Mouse (Mus musculus) intestine, embryonic 14.5 days (tissue): Measurements from ENCODE around the gene Ptgdr2. TPM values are rescaled to one million over a fixed set of nuclear protein-coding genes. Genes with fewer than 3 reads are reported as not detected.

Experiments used
- ATAC-seq: fragments of 200-750 bp; cut with Nextera tagmentation; replicated peaks from 2 replicates; pipeline ENCODE4 v1.8.0; 2017; ENCODE audit warnings: low read depth, moderate number of reproducible peaks, moderate TSS enrichment, moderate library complexity; ENCODE audit not compliant: low FRiP score, low TSS enrichment
- DNase-seq: peaks from one replicate; pipeline ENCODE4 v3.0.0-alpha.2; 2018; ENCODE audit warnings: low spot score
- H3K27ac ChIP-seq: fragments of 300-500 bp; sonication (generic); 2 replicates; pipeline ENCODE4 v1.5.1; 2014; ENCODE audit warnings: low read depth, mild to moderate bottlenecking, control low read depth
- H3K27me3 ChIP-seq: fragments of 300-500 bp; sonication (generic); replicated peaks from 2 replicates; pipeline ENCODE4 v1.6.1; 2014; ENCODE audit warnings: low read length, control low read depth; ENCODE audit not compliant: control insufficient read depth, insufficient read depth
- H3K36me3 ChIP-seq: fragments of 300-500 bp; sonication (generic); 2 replicates; pipeline ENCODE4 v1.6.1; 2014; ENCODE audit warnings: low read length, control low read depth; ENCODE audit not compliant: control insufficient read depth, insufficient read depth
- H3K4me1 ChIP-seq: fragments of 300-500 bp; sonication (generic); replicated peaks from 2 replicates; pipeline ENCODE4 v1.6.1; 2014; ENCODE audit warnings: low read length, control low read depth, mixed read lengths; ENCODE audit not compliant: control insufficient read depth, insufficient read depth
- H3K4me2 ChIP-seq: fragments of 300-500 bp; sonication (generic); 2 replicates; pipeline ENCODE4 v1.6.1; 2014; ENCODE audit warnings: low read length
- H3K4me3 ChIP-seq: fragments of 300-500 bp; sonication (generic); 2 replicates; pipeline ENCODE4 v1.5.1; 2014; ENCODE audit warnings: low read depth, low read length, control low read depth, mixed read lengths
- H3K9ac ChIP-seq: fragments of 300-500 bp; sonication (generic); 2 replicates; pipeline ENCODE4 v1.6.1; 2014; ENCODE audit warnings: mild to moderate bottlenecking, low read length
- H3K9me3 ChIP-seq: fragments of 300-500 bp; sonication (generic); 2 replicates; pipeline ENCODE4 v1.6.1; 2016; ENCODE audit warnings: low read length, control low read depth; ENCODE audit not compliant: control insufficient read depth
- WGBS: fragments of 180-500 bp; shearing (Covaris S2); extraction: QIAGEN DNeasy Blood & Tissue Kit; methylation state at CpG from one replicate; pipeline ENCODE4 v1.1.7; 2014; 5-methylcytosine and 5-hydroxymethylcytosine counted together
- polyA plus RNA-seq: library from polyadenylated mRNA; unstranded; fragments of >200 nt; fragmentation: Nextera tagmentation; extraction: Ambion mirVana; gene quantifications from 2 replicates; pipeline ENCODE4 v1.2.1, GENCODE M21; 2014

The Ptgdr2 gene
- polyA plus RNA-seq, 1 experiment from 2014 or later, result not detected

- Histone ChIP-seq H3K27ac (no peak overlapping the region), H3K4me1 (peaks cover 8% of the 10 kb centered on the region), H3K4me2 (peak overlapping the region; percentile 77), H3K4me3 (peak overlapping the region; percentile 29), H3K36me3 (peaks cover 35% of the 10 kb centered on the region), H3K9ac (peak overlapping the region; percentile 46), H3K9me3 (no peaks in the 10 kb centered on the region), H3K27me3 (no peaks in the 10 kb centered on the region)
- ATAC-seq (peak; percentile 90), DNase-seq (peak; percentile 85)
- 19% methylated on average over 37 of the region's 37 CpGs for WGBS
These were observed 3.3 kb downstream of the Ptgdr2 start for GRCm38 (mm10) chr19:10940097-10940800.

GRCm38 (mm10) chr19:10940801-10941457 is 4.0 kb downstream of the Ptgdr2 start:
- Histone ChIP-seq H3K9me3 (no peaks in the 10 kb centered on the region), H3K9ac (peak overlapping the region; percentile 46), H3K4me1 (peaks cover 8% of the 10 kb centered on the region), H3K27me3 (no peaks in the 10 kb centered on the region), H3K4me3 (peak overlapping the region; percentile 29), H3K4me2 (peak overlapping the region; percentile 77), H3K27ac (no peak overlapping the region), H3K36me3 (peaks cover 38% of the 10 kb centered on the region)
- WGBS, result 5% methylated on average over 40 of the region's 40 CpGs
- peak; percentile 74 for DNase-seq
- ATAC-seq, result peak; percentile 52

- H3K4me3 ChIP-seq, result no peak overlapping the region
- H3K27ac ChIP-seq, result no peak overlapping the region
- peaks cover 45% of the 10 kb centered on the region for H3K36me3 ChIP-seq
- H3K27me3 ChIP-seq, result no peaks in the 10 kb centered on the region
- peaks cover 25% of the 10 kb centered on the region for H3K4me1 ChIP-seq
- 82% methylated on average over 3 of the region's 3 CpGs for WGBS
- DNase-seq (no peak), ATAC-seq (no peak)
- H3K9ac ChIP-seq, result no peak overlapping the region
- H3K4me2 ChIP-seq, result no peak overlapping the region
- no peaks in the 10 kb centered on the region for H3K9me3 ChIP-seq
These were observed 7.0 kb downstream of the Ptgdr2 start for GRCm38 (mm10) chr19:10943955-10944354.

GRCm38 (mm10) chr19:10946506-10946905 is 9.5 kb downstream of the Ptgdr2 start:
- no peak for ATAC-seq
- Histone ChIP-seq H3K27ac (no peak overlapping the region), H3K9ac (no peak overlapping the region; the same call in 1 of the 2 replicates), H3K36me3 (peaks cover 45% of the 10 kb centered on the region), H3K27me3 (no peaks in the 10 kb centered on the region), H3K9me3 (no peaks in the 10 kb centered on the region), H3K4me2 (peak overlapping the region; percentile 84; the same call in 1 of the 2 replicates), H3K4me1 (peaks cover 21% of the 10 kb centered on the region), H3K4me3 (0 out of 2 replicates have a peak overlapping the region, but pooled peaks have one; percentile 63)
- DNase-seq, result no peak
- WGBS, result 85% methylated on average over 3 of the region's 3 CpGs

DNA sequence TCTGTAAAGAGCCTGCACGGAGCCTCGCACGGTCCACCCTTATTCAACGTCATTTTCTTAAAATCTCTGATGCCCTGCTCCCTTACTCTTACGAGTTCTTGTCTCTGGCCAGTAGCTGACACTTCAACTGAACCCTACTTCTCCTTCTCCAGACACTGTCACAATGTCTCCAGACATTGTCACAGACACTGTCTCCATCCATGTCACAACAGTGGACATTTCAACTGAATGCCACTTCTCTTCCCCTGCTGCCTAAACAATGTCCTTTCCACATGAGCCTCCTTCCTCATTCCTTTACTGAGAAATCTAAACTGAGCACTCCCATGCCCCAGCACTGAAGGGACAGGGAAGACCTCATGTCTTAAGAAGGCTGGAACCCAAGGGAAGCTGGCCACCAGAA is 10.3 kb downstream of the Ptgdr2 start:
- DNase-seq (no peak), ATAC-seq (no peak)
- Histone ChIP-seq H3K36me3 (peaks cover 40% of the 10 kb centered on the region), H3K9ac (peak overlapping the region; percentile 74), H3K27me3 (no peaks in the 10 kb centered on the region), H3K4me2 (peak overlapping the region; percentile 84), H3K4me1 (peaks cover 28% of the 10 kb centered on the region), H3K9me3 (no peaks in the 10 kb centered on the region), H3K4me3 (peak overlapping the region; percentile 63), H3K27ac (no peak overlapping the region)
- 93% methylated on average over 5 of the region's 5 CpGs for WGBS

- Histone ChIP-seq H3K4me3 (peak overlapping the region; percentile 63), H3K27ac (no peak overlapping the region), H3K9ac (peak overlapping the region; percentile 74), H3K27me3 (no peaks in the 10 kb centered on the region), H3K4me1 (peaks cover 36% of the 10 kb centered on the region), H3K9me3 (no peaks in the 10 kb centered on the region), H3K36me3 (peaks cover 28% of the 10 kb centered on the region), H3K4me2 (peak overlapping the region; percentile 84)
- DNase-seq (peak; percentile 64), ATAC-seq (no peak)
- WGBS, result 0% methylated on average over 20 of the region's 20 CpGs
These were observed 11.5 kb downstream of the Ptgdr2 start for GRCm38 (mm10) chr19:10948416-10948815.

DNA sequence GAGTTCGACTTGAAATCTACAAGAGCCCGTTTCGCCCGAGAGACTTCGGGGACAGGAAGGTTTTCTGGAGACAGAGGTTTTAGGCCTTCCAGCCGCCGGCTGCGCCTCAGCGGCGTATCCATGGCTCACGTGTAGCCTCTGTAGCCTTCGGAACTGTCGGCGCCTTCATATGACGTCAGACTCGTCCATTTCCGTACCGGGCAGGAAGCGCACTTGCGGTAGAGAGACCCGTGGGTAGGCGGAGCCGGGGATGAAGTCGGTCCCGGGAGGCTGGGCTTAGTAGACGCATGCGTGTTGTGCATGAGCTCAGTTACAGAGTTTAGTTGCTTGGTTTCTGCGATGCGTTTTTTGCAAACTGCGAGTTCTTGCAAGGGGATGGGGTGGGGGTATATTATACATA is 12.2 kb downstream of the Ptgdr2 start, which contains the start of gene Ccdc86:
TSS of gene Ccdc86 (minus strand) at position 155 of the 400 bp plus-strand sequence.
- Histone ChIP-seq H3K4me3 (peak within 1 kb of the TSS; percentile 63), H3K9me3 (no peaks in the 10 kb centered on the region), H3K4me1 (peaks cover 36% of the 10 kb centered on the region), H3K36me3 (peaks cover 21% of the 10 kb centered on the region), H3K4me2 (peak within 1 kb of the TSS; percentile 84), H3K27me3 (no peaks in the 10 kb centered on the region), H3K27ac (peak within 1 kb of the TSS; percentile 67), H3K9ac (peak within 1 kb of the TSS; percentile 74)
- WGBS, result 0% methylated on average over 30 of the region's 30 CpGs
- ATAC-seq (peak; percentile 97), DNase-seq (peak; percentile 98)

GRCm38 (mm10) chr19:10949558-10949957 is 12.6 kb downstream of the Ptgdr2 start:
- WGBS, result 34% methylated on average over 9 of the region's 9 CpGs
- H3K4me2 ChIP-seq, result peak overlapping the region; percentile 84
- no peaks in the 10 kb centered on the region for H3K27me3 ChIP-seq
- peak overlapping the region; percentile 67 for H3K27ac ChIP-seq
- peaks cover 36% of the 10 kb centered on the region for H3K4me1 ChIP-seq
- ATAC-seq, result no peak
- H3K4me3 ChIP-seq, result peak overlapping the region; percentile 63
- DNase-seq, result no peak
- no peaks in the 10 kb centered on the region for H3K9me3 ChIP-seq
- peaks cover 17% of the 10 kb centered on the region for H3K36me3 ChIP-seq
- H3K9ac ChIP-seq, result peak overlapping the region; percentile 37; the same call in 1 of the 2 replicates
